Mouse (Mus musculus): Measurements from ENCODE around the gene Rasip1. TPM values are rescaled to one million over a fixed set of nuclear protein-coding genes. Genes with fewer than 3 reads are reported as not detected.

The Rasip1 gene
- polyA plus RNA-seq, 1 experiment from 2014 or later: 14.9 TPM

DNA sequence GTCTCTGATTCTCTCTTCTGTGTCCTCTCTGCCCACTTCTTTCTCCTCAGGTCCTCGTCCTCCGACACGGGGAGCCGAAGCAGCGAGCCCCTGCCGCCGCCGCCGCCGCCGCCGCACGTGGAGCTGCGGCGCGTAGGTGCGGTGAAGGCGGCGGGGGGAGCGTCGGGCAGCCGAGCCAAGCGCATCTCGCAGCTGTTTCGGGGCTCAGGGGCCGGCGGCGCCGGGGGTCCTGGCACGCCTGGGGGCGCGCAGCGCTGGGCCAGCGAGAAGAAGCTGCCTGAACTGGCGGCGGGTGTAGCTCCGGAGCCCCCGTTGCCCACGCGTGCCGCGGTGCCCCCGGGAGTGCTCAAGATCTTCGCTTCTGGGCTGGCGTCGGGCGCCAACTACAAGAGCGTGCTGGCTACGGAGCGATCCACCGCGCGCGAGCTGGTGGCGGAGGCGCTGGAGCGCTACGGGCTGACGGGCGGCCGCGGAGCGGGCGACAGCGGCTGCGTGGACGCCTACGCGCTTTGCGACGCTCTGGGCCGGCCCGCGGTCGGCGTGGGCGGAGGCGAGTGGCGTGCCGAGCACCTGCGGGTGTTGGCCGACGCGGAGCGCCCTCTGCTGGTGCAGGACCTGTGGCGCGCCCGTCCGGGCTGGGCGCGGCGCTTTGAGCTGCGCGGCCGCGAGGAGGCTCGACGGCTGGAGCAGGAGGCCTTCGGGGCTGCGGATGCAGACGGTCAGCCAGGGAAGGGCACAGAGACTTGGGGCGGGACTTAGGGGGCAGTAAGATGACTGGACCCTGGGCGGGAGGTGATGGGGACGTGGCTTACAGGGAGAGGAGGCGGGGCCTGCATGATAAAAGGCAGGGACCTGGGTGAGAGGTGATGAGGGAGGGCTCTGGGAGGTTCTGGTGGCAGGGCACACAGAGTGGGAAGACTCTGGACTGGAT, 1.3 kb downstream of the Rasip1 start:
- ATAC-seq (ENCODE audit: low FRiP score, low TSS enrichment) (peak; percentile 82), DNase-seq (peak; percentile 96)
- peak overlapping the region; percentile 74 for H3K9ac ChIP-seq (replicated peaks; ENCODE audit: low read length)
- H3K4me1 ChIP-seq (ENCODE audit: control insufficient read depth, insufficient read depth, low read length): peaks cover 6% of the 10 kb centered on the region; the same call in 1 of the 2 replicates
- peak overlapping the region; percentile 89 for H3K27ac ChIP-seq (replicated peaks; ENCODE audit: low read depth, low read length)
- peak overlapping the region; percentile 95 for H3K4me2 ChIP-seq (ENCODE audit: low read length)
- under 1% methylated on average over 99 of the region's 105 CpGs for WGBS
- peaks cover 8% of the 10 kb centered on the region; the same call in 1 of the 2 replicates for H3K27me3 ChIP-seq (ENCODE audit: control insufficient read depth, insufficient read depth, low read length)
- H3K36me3 ChIP-seq (ENCODE audit: control insufficient read depth, insufficient read depth, low read length): no peaks in the 10 kb centered on the region
- H3K4me3 ChIP-seq (replicated peaks; ENCODE audit: low read depth, low read length): peak overlapping the region; percentile 56
- no peaks in the 10 kb centered on the region for H3K9me3 ChIP-seq (ENCODE audit: control insufficient read depth, low read length)

DNA sequence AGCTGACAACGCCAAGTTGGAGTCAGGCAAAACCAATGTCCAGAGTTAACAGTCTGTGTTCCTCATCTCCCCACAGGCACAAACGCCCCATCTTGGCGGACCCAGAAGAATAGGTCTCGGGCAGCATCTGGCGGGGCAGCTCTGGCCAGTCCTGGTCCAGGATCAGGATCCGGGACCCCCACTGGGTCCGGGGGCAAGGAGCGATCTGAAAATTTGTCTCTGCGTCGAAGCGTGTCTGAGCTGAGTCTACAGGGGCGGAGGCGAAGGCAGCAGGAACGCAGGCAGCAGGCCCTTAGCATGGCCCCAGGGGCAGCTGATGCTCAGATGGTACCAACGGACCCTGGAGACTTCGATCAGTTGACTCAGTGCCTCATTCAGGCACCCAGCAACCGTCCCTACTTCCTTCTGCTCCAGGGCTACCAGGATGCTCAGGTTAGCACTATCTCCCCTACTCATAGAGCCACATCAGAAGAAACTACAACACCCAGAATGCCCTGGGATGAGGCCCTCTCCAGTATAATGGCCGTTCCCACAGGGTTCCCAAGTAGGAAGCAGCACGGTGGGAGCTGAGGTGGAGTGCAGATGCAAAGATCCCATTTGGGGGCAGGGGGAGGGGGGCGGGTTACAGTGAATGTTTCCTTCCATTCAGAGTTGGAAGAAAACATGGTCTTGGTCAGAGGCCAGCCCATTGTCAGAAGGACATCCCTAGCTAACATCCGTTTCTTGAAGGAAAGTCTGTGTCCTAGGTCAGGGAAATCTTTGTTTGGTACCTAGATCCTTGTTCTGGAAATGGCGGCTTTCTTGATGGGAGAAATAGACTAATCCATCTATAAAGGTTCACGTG, 3.0 kb downstream of the Rasip1 start:
- peaks cover 6% of the 10 kb centered on the region; the same call in 1 of the 2 replicates for H3K4me1 ChIP-seq (ENCODE audit: control insufficient read depth, insufficient read depth, low read length)
- no peak overlapping the region for H3K4me3 ChIP-seq (replicated peaks; ENCODE audit: low read depth, low read length)
- DNase-seq: peak; percentile 55
- no peak overlapping the region for H3K9ac ChIP-seq (replicated peaks; ENCODE audit: low read length)
- H3K36me3 ChIP-seq (ENCODE audit: control insufficient read depth, insufficient read depth, low read length): no peaks in the 10 kb centered on the region
- no peak overlapping the region for H3K27ac ChIP-seq (replicated peaks; ENCODE audit: low read depth, low read length)
- no peak for ATAC-seq (ENCODE audit: low FRiP score, low TSS enrichment)
- no peak overlapping the region for H3K4me2 ChIP-seq (ENCODE audit: low read length)
- H3K9me3 ChIP-seq (ENCODE audit: control insufficient read depth, low read length): no peaks in the 10 kb centered on the region
- WGBS: 73% methylated on average over 23 of the region's 23 CpGs
- peaks cover 8% of the 10 kb centered on the region; the same call in 1 of the 2 replicates for H3K27me3 ChIP-seq (ENCODE audit: control insufficient read depth, insufficient read depth, low read length)

DNA sequence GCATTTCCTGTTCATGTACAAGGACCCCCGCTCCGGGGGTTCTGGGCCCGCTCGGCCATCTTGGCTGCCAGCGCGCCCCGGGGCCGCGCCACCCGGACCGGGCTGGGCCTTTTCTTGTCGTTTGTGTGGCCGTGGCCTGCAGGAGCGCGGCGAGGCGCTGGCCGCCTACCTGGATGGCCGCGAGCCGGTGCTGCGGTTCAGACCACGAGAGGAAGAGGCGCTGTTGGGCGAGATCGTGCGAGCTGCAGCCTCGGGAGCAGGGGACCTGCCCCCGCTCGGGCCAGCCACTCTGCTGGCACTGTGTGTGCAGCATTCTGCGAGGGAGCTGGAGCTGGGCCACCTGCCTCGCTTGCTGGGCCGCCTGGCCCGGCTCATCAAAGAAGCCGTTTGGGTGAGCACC, 5.2 kb downstream of the Rasip1 start:
- Histone ChIP-seq H3K27me3 (ENCODE audit: control insufficient read depth, insufficient read depth, low read length) (peaks cover 8% of the 10 kb centered on the region; the same call in 1 of the 2 replicates), H3K4me1 (ENCODE audit: control insufficient read depth, insufficient read depth, low read length) (peaks cover 5% of the 10 kb centered on the region; the same call in 1 of the 2 replicates), H3K36me3 (ENCODE audit: control insufficient read depth, insufficient read depth, low read length) (peaks cover 7% of the 10 kb centered on the region; the same call in 1 of the 2 replicates), H3K9ac (replicated peaks; ENCODE audit: low read length) (peak overlapping the region; percentile 40; the same call in 1 of the 2 replicates), H3K4me3 (replicated peaks; ENCODE audit: low read depth, low read length) (no peak overlapping the region), H3K27ac (replicated peaks; ENCODE audit: low read depth, low read length) (no peak overlapping the region), H3K9me3 (ENCODE audit: control insufficient read depth, low read length) (no peaks in the 10 kb centered on the region), H3K4me2 (ENCODE audit: low read length) (peak overlapping the region; percentile 41)
- ATAC-seq (ENCODE audit: low FRiP score, low TSS enrichment) (no peak), DNase-seq (peak; percentile 47)
- whole genome bisulfite sequencing: 13% methylated on average over 29 of the region's 35 CpGs

DNA sequence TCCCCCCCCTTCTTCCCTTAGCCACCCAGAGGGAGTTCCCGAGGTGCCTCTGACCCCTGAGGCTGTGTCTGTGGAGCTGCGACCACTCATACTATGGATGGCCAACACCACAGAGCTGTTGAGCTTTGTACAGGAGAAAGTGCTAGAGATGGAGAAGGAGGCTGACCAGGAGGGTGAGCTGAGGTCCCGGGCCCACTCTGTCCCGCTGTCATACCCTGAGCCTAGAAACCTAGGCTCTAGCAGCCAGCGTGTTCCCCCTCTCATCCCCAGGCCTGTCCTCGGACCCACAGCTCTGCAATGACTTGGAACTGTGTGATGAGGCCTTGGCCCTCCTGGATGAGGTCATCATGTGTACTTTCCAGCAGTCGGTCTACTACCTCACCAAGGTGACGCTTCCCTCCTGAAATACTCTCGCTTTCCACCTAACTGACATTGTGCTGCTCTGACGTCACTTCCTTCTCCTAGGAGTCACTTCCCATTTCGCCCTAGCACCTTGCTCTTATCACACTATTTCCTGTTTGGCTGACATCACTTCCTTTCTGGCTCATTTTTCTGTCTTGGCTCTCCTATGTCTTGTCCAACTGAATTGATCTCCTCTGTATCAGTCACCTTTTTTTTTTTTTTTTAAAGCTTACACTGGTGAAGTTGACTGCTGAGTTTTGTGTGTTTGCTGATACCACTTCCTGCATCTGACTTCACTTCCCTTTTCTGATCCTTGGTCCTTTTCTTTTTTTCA, 7.8 kb downstream of the Rasip1 start:
- peaks cover 8% of the 10 kb centered on the region; the same call in 1 of the 2 replicates for H3K27me3 ChIP-seq (ENCODE audit: control insufficient read depth, insufficient read depth, low read length)
- H3K4me2 ChIP-seq (ENCODE audit: low read length): no peak overlapping the region
- 92% methylated on average over 11 of the region's 11 CpGs for WGBS

DNA sequence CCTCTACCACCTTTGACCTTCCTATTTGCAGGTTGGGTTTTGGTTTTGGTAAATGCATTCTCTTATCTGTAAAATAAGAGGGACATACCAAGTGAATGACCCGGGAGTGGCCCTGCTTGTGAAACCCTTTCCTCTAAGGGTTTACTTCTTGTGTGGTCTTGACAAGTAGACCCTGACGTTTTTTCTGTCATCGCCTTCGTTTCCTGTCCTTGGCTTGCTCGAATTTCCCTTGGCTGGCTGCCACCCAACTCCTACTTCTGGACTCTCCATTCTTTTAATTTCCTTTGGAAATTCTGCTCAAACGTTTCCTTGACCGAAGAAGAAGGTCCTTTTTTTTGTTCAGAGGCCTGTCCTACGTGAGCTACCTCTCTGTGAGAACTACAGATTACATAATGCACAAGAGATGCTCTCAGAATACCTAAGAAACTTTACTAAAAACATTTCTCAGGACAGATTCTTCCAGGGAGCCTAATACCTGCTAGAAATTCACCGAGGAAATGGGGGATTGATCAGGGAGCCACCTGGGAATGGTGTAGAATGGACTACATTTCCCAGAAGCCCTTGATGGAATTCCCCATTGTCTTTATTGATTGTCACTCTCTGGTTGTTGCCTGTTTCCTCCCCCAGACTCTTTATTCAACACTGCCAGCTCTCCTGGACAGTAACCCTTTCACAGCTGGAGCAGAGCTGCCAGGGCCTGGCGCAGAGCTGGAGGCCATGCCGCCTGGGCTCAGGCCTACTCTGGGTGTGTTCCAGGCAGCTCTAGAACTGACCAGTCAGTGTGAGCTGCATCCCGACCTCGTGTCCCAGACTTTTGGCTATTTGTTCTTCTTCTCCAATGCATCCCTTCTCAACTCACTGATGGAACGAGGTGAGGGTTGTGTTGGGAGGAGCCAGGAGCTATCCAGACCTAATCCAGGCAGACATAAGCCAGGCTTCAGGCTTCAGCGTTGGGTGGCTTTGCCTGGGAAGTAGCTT, 8.7 kb downstream of the Rasip1 start:
- Histone ChIP-seq H3K9me3 (ENCODE audit: control insufficient read depth, low read length) (no peaks in the 10 kb centered on the region), H3K27me3 (ENCODE audit: control insufficient read depth, insufficient read depth, low read length) (peaks cover 8% of the 10 kb centered on the region; the same call in 1 of the 2 replicates), H3K9ac (replicated peaks; ENCODE audit: low read length) (no peak overlapping the region), H3K4me1 (ENCODE audit: control insufficient read depth, insufficient read depth, low read length) (no peaks in the 10 kb centered on the region), H3K4me2 (ENCODE audit: low read length) (no peak overlapping the region), H3K27ac (replicated peaks; ENCODE audit: low read depth, low read length) (no peak overlapping the region), H3K4me3 (replicated peaks; ENCODE audit: low read depth, low read length) (no peak overlapping the region), H3K36me3 (ENCODE audit: control insufficient read depth, insufficient read depth, low read length) (peaks cover 7% of the 10 kb centered on the region; the same call in 1 of the 2 replicates)
- ATAC-seq (ENCODE audit: low FRiP score, low TSS enrichment) (no peak), DNase-seq (no peak)
- WGBS: 91% methylated on average over 15 of the region's 15 CpGs

More for the DNA sequence above, 7.8 kb downstream of the Rasip1 start:
- Histone ChIP-seq H3K27ac (replicated peaks; ENCODE audit: low read depth, low read length) (no peak overlapping the region), H3K9me3 (ENCODE audit: control insufficient read depth, low read length) (no peaks in the 10 kb centered on the region), H3K4me1 (ENCODE audit: control insufficient read depth, insufficient read depth, low read length) (no peaks in the 10 kb centered on the region), H3K4me3 (replicated peaks; ENCODE audit: low read depth, low read length) (no peak overlapping the region), H3K36me3 (ENCODE audit: control insufficient read depth, insufficient read depth, low read length) (peaks cover 7% of the 10 kb centered on the region; the same call in 1 of the 2 replicates), H3K9ac (replicated peaks; ENCODE audit: low read length) (no peak overlapping the region)
- DNase-seq (no peak), ATAC-seq (ENCODE audit: low FRiP score, low TSS enrichment) (no peak)

DNA sequence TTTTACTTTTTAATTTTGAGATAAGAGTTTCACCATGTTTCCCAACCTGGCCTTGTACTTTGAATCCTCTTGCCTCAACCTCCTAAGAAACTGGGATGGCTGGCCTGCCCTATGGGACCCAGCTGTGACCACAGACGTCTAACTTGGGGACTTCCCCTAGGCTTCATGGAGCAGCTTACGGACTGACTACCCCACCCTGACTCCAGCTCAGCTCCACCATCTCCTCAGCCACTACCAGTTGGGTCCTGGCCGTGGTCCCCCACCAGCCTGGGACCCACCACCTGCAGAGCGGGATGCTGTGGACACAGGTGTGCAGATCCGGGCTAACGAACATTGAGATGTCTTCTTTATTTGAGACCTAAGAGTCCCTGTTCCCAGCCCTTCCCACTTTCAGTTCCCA, 10.4 kb downstream of the Rasip1 start:
- peak overlapping the region; percentile 50; the same call in 1 of the 2 replicates for H3K4me2 ChIP-seq (ENCODE audit: low read length)
- H3K4me1 ChIP-seq (ENCODE audit: control insufficient read depth, insufficient read depth, low read length): peaks cover 7% of the 10 kb centered on the region
- no peaks in the 10 kb centered on the region for H3K9me3 ChIP-seq (ENCODE audit: control insufficient read depth, low read length)
- WGBS: 96% methylated on average over 6 of the region's 6 CpGs
- H3K27me3 ChIP-seq (ENCODE audit: control insufficient read depth, insufficient read depth, low read length): peaks cover 7% of the 10 kb centered on the region; the same call in 1 of the 2 replicates
- DNase-seq: no peak
- no peak overlapping the region for H3K4me3 ChIP-seq (replicated peaks; ENCODE audit: low read depth, low read length)
- H3K9ac ChIP-seq (replicated peaks; ENCODE audit: low read length): no peak overlapping the region
- peaks cover 7% of the 10 kb centered on the region; the same call in 1 of the 2 replicates for H3K36me3 ChIP-seq (ENCODE audit: control insufficient read depth, insufficient read depth, low read length)
- ATAC-seq (ENCODE audit: low FRiP score, low TSS enrichment): no peak
- H3K27ac ChIP-seq (replicated peaks; ENCODE audit: low read depth, low read length): no peak overlapping the region

DNA sequence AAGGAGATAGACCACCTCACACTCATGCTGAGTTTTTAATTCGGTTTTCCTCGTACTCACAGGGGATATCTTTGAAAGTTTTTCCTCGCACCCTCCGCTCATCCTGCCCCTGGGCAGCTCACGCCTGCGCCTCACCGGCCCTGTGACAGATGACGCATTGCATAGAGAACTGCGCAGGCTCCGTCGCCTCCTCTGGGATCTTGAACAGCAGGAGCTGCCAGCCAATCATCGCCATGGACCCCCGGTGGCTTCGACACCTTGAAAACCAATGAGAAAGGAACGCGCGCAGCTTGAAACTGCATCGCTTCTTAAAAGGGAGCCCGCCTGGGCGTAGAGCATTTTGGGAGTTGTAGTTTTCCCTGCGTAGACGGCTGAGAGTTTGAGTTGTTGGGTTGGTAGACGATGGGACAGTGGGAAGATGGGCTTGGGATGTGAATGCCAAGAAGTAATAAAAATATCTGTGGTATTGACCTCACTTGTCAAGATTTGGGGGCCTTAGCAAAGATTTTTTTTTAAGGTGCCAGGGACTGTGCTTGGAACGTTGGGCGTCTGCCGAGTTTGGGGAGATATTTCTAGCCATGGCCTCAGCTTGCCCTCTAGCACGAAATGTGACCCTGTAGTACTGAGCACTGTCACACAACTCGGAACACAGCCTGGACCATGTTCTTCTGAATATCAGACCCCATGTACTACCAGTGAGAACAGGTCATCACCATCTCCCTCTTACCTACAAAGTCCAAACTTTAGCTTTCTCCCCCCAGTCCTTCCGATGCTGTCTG, 11.5 kb downstream of the Rasip1 start:
- Histone ChIP-seq H3K4me2 (ENCODE audit: low read length) (peak overlapping the region; percentile 50), H3K27ac (replicated peaks; ENCODE audit: low read depth, low read length) (no peak overlapping the region), H3K9ac (replicated peaks; ENCODE audit: low read length) (no peak overlapping the region; the same call in 1 of the 2 replicates), H3K4me1 (ENCODE audit: control insufficient read depth, insufficient read depth, low read length) (peaks cover 12% of the 10 kb centered on the region), H3K36me3 (ENCODE audit: control insufficient read depth, insufficient read depth, low read length) (peaks cover 7% of the 10 kb centered on the region; the same call in 1 of the 2 replicates), H3K9me3 (ENCODE audit: control insufficient read depth, low read length) (no peaks in the 10 kb centered on the region), H3K4me3 (replicated peaks; ENCODE audit: low read depth, low read length) (peak overlapping the region; percentile 22), H3K27me3 (ENCODE audit: control insufficient read depth, insufficient read depth, low read length) (no peaks in the 10 kb centered on the region)
- 17% methylated on average over 29 of the region's 29 CpGs for WGBS
- DNase-seq (peak; percentile 99), ATAC-seq (ENCODE audit: low FRiP score, low TSS enrichment) (peak; percentile 88)

Measured in midbrain, embryonic 14.5 days (tissue).